Mouse (Mus musculus): Measurements from ENCODE around the gene Spata48.

The Spata48 gene

DNA sequence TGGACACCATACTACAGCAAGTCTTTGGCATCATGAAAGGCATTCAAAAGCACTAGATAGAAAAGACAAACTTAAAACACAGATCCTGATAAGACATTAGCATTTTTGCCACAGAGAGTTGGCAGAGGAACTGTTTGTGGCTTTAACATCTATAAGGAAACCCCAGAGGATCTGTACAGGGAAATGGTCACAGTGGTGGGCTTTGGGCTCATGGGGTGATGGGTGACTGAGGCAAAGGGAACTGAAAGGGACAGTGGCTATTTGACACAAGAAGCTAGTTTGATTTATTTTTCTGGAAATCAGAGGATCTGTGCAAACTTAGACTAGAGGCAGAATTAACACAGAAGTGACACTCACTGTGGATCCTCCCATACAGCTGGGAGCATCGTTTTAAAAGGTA, 74.4 kb downstream of the Spata48 start:
- no peak for DNase-seq (ENCODE audit: extremely low spot score)

DNA sequence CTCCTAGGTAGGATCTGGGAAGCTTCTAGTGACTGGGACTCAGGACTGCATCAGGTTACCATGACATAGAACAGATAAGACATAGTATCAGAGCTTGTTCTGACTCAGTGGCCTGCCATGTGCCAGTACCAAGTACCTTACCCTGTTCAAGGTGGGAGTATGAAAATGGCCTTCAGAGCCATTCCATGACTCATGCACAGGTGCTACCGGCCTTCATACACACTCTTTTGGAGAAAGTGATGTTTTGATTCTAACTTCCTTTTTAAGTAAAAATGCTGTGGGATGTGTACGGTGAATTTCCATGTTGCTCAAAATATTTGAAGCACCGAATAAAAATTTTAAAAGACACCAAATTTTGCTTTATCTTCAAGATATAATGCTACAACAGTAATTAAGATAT, 84.1 kb downstream of the Spata48 start:
- DNase-seq (ENCODE audit: extremely low spot score) = no peak

- DNase-seq (ENCODE audit: extremely low spot score) = no peak
These were observed 85.1 kb downstream of the Spata48 start for GRCm38 (mm10) chr11:11546903-11547511.

- DNase-seq (ENCODE audit: extremely low spot score) = no peak
These were observed 85.8 kb downstream of the Spata48 start for GRCm38 (mm10) chr11:11547597-11548240.

DNA sequence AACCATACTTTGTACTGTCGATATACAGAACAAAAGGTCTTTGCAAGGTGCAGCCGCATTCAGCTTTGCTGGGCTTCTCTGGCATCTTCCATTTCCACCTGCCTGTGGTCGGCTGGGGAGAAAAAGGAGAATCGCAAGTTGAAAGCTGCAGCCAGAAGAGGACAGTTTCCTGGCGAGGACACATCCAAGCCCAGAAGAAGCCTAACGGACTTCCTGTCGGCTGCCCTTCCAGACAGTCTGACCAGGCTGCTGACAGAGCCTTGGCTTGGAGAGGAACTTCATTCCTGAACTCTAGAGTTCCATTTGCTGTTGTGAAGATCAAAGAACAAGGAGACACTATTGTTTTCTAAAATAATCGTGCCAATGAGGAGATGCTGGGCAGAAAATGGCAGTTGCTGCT, 93.7 kb downstream of the Spata48 start:
- no peak for DNase-seq (ENCODE audit: extremely low spot score)

GRCm38 (mm10) chr11:11556186-11556585, 94.3 kb downstream of the Spata48 start:
- DNase-seq (ENCODE audit: extremely low spot score) = no peak

DNA sequence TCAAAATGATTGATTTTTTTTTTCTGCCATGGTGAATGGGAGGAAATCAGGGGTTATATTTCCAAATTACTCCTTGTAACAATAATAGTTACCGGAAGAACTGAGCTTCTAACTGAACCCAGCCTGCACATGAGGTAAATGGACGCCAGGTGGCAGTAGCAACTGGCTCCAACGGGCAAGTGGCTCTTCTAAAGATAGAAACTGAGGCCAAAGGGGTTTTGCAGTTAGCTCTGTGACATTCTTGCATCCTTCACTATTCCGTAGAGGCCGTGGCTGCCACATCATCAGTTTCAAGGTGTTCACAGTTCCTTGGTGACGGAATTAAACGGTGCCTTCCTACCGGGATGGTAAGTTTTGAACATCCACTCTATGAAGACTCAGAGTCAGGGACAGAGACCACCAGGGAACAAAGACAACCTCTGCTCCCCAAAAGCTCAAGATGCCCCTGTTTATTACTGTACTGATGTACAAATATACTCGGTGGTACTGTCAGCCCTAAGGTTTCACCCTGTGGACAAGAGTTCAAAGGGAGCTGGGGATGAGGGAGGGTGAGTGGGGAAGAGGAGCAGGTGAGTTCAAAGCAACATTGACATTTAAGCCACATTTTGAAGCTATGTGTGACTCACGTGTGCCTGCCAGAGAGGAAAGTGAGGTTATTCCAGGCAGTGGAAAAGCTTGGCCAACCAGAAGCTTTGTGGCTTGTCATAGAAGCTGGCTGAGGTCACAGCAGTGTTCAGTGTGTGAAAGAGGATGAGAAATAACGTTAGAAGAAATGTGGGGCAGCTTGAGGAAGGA, 95.5 kb downstream of the Spata48 start:
- DNase-seq (ENCODE audit: extremely low spot score) = peak; percentile 51

DNA sequence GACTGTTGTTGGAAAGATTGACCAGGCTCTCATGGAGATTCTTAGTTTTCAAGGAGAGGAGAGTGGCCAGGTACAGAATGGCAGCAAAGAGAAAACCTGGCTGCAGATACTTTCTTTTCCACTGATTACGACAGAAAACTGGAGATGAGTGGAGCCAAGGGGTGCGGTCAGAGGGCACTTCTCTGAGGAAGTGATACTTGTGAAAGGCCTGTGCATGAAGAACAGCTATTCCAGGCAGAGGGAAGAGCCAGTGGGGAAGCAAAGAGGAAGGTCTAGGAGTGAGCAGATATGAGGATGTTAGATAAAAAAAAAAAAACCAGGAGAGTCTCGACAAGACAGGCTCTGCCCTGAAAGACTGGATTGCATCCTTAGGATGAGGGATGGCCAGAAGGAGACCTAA, 96.8 kb downstream of the Spata48 start:
- DNase-seq (ENCODE audit: extremely low spot score) = no peak

DNA sequence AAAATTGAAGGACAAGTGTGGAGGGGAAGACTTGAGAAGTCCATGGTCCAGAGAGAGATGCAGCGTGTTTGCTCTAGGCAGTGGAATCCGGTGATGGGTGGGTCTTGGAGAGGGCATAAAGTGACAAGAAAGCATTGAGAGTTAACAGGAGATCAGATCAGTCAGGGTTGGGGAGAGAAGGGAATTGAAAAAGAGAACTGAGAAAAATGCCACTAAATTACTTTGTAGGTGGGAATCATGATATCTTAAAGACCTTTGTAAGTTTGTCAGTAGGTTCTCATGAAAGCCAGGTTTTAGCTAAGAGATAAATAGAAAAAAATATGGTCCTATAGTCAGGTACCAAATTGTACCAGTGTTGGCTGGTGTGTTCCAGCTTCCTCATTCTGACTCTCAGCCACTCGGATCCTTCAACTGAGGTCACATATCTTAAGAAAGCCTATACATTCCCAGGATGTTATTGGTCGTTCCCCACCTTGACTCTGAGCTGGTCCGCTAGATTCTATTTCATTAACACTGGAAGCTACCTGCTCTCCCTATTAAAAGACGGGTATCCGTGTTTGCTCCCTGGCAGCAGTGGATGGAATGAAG, 97.3 kb downstream of the Spata48 start:
- no peak for DNase-seq (ENCODE audit: extremely low spot score)

- DNase-seq (ENCODE audit: extremely low spot score) = no peak
These were observed 99.2 kb downstream of the Spata48 start for GRCm38 (mm10) chr11:11561118-11561517.

DNA sequence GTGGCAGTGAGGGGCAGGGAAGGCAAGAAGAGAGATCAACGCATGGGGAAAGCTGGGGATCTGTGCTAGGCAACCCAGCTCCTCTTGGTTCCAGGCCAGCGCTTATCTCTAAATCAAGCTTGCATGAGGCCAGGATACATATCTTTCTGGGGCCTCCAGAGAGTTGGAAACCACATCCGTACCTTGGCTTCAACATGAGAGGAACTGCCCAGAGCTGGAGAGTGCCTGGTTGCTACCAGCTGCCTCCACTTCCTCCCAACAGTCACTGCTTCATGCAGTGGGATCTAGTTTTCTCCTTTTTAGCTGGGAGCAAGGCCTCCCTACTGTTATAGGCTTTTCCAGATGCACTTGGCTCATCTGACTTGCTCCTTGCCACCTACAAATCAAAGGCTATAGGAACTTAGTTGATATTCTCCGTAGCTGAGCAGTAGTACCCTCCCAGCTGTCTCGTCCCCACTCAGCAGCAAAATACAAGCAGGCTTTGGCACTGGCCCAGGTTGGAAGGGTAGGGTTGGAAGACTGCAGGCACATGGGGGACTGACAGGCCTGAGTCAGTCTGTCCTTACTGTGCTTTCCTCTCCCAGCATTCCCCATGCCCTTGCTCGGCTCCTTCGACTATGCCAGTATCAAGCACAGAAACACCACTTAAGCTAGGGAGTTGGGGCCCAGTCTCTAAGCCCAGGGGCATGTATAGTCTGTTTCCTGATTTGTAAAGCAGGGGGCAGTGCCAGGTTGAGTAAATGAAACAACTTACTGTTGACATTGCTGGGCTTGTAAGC, 102.6 kb downstream of the Spata48 start:
- no peak for DNase-seq (ENCODE audit: extremely low spot score)

Measured in embryo, embryonic 9.5 days (tissue).